Mouse (Mus musculus) subcutaneous adipose tissue, adult 2 months (tissue): ENCODE data around the gene Hist1h2ac. TPM values are rescaled to one million over a fixed set of nuclear protein-coding genes. Genes with fewer than 3 reads are reported as not detected.

Experiments used
- polyA plus RNA-seq: library from polyadenylated mRNA; depleted of rRNA; stranded (reverse); fragments of >200 nt; gene quantifications from 2 replicates; pipeline ENCODE4 v1.2.3, GENCODE M21; 2012; ENCODE audit warnings: low replicate concordance; rRNA removed

Hist1h2ac gene
- polyA plus RNA-seq = 0.29 and 0.85 TPM in 2 replicates

DNA sequence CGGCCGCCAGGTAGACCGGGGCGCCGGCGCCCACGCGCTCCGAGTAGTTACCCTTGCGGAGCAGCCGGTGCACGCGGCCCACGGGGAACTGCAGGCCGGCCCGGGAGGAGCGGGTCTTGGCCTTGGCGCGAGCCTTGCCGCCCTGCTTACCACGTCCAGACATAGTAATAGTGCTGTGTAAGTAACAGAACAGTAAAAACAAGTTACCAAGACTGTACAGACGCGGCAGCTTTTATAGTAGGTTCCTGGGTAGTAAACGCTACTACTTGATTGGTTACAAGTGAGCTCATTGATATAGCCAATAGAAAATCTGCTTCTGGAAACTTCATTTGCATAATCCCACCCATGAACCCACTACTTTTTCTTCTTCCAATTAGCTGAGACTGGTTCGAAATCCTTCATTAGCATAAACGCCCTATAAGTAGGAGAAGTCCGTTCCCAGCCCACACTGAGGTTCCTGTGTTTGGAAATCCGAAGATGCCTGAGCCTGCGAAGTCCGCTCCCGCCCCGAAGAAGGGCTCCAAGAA, at the start of gene Hist1h2ac, which contains the start of gene Hist1h2bc:
Hist1h2ac (minus strand) TSS at position 194 of the 527 bp plus-strand sequence.
Hist1h2bc (plus strand) TSS at position 445 of the 527 bp plus-strand sequence.

DNA sequence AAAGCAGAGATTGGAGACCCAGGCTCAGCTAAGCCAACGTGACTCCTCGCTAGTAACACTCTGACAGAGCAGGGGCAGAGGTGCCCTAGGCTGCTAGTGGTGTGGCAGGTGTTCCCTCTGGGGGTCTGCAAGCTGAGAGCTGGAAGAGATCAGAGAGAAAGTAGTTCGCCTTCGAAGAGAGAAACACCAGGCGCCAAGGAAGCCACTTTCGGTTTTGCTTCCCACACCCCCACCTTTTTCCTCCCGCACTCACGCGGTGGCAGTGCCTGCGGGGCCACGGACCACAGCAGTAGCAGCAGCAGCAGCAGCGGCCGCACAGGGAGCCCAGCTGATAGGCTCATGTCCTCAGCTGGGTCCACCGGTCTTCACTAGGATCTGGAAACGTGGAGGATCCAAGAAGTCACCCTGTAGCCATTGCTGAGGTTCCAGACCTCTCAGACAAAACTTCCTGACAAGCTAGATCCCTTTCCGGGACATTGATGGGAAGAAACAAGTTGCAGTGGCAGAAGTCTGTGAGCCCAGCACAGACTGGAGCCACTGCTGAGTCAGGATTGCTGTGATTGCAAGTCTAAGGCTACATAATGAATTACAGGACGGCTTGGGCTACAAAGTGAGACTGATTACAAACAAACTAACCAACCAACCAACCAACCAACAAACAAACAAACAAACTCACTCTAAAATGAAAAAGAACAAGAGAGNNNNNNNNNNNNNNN, 26.8 kb upstream of the Hist1h2ac start, which contains the start of gene Hfe:
Hfe (minus strand) TSS at position 481 of the 716 bp plus-strand sequence.

DNA sequence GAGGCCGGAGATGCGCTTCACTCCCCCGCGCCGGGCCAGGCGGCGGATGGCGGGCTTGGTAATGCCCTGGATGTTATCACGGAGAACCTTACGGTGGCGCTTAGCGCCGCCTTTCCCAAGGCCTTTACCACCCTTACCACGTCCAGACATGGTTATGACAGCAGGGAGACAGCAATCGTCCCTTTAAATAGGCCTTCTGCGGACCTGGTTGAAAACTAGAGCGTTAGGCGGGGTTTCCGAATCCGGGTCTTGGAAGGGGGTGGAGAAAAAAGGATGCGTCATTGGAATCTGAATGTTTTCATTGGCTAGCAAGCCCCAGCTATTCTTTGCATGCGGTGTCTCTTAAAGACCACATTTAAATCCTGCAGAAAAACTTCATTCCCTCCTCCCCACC, 14.5 kb upstream of the Hist1h2ac start, which contains the start of gene Hist1h4c:
Hist1h4c (minus strand) TSS at position 155 of the 394 bp plus-strand sequence.

DNA sequence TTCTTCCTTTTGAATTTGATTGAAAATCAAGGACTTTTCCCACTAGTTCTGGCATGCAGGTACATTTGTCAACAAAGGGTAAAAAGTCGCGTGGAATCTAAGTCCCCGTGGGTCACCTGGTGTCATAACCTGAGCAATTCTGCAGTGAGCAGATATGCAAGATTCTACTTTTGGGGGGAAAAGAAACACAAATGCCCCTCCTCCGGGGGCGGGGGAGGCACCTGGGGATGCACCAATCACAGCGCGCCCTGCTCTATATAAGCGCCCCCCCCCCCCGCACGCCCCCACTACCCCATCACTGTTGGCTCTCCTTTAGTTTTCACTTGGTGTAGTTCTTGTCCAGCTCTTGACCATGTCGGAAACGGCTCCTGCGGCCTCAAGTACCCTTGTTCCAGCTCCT, 11.8 kb upstream of the Hist1h2ac start, which contains the start of gene Hist1h1t:
Hist1h1t (plus strand) TSS at position 301 of the 400 bp plus-strand sequence.

Other genes starting within 250 kb of the Hist1h2ac start
- not detected in 2 replicates for gene Btn1a1, start 218.0 kb downstream of the Hist1h2ac start, polyA plus RNA-seq
- gene Btn2a2, start 195.1 kb downstream of the Hist1h2ac start, polyA plus RNA-seq = not detected in 2 replicates
- gene Hist1h4h, start 152.9 kb downstream of the Hist1h2ac start, polyA plus RNA-seq = 57.5 and 141 TPM in 2 replicates
- gene Hist1h2af, start 150.0 kb downstream of the Hist1h2ac start, polyA plus RNA-seq = 3.5 and 114 TPM in 2 replicates
- 1.4 and 14.2 TPM in 2 replicates for gene Hist1h3g, start 148.5 kb downstream of the Hist1h2ac start, polyA plus RNA-seq
- gene Hist1h2bh, start 140.6 kb downstream of the Hist1h2ac start, polyA plus RNA-seq = 0.62 and 1.6 TPM in 2 replicates
- gene Hist1h3f, start 139.9 kb downstream of the Hist1h2ac start, polyA plus RNA-seq = 2.2 and 3.5 TPM in 2 replicates
- gene Hist1h4f, start 132.3 kb downstream of the Hist1h2ac start, polyA plus RNA-seq = 1.6 and 10.0 TPM in 2 replicates
- 0.19 and 0.29 TPM in 2 replicates for gene Hist1h1d, start 130.7 kb downstream of the Hist1h2ac start, polyA plus RNA-seq
- 4.3 and 14.6 TPM in 2 replicates for gene Hist1h3e, start 121.6 kb downstream of the Hist1h2ac start, polyA plus RNA-seq
- gene Hist1h2ae, start 112.7 kb downstream of the Hist1h2ac start, polyA plus RNA-seq = 0.97 and 6.5 TPM in 2 replicates
- 13.0 and 39.0 TPM in 2 replicates for gene Hist1h2bg, start 112.6 kb downstream of the Hist1h2ac start, polyA plus RNA-seq
- gene Hist1h2bf, start 109.8 kb downstream of the Hist1h2ac start, polyA plus RNA-seq = 7.1 TPM in 1 of 2 replicates, not detected in the other
- 1.2 and 2.4 TPM in 2 replicates for gene Hist1h2ad, start 109.6 kb downstream of the Hist1h2ac start, polyA plus RNA-seq
- 3.8 and 10.6 TPM in 2 replicates for gene Hist1h3d, start 108.2 kb downstream of the Hist1h2ac start, polyA plus RNA-seq
- gene Hist1h4d, start 102.3 kb downstream of the Hist1h2ac start, polyA plus RNA-seq = 3.8 and 10.8 TPM in 2 replicates
- 3.5 and 10.2 TPM in 2 replicates for gene Hist1h2be, start 62.8 kb downstream of the Hist1h2ac start, polyA plus RNA-seq
- 2.3 and 5.0 TPM in 2 replicates for gene Hist1h1e, start 61.4 kb downstream of the Hist1h2ac start, polyA plus RNA-seq
- gene Hist1h2bc, start 251 bp upstream of the Hist1h2ac start, polyA plus RNA-seq = 245 and 394 TPM in 2 replicates
- gene Hist1h1t, start 11.9 kb upstream of the Hist1h2ac start, polyA plus RNA-seq = not detected in 2 replicates
- gene Hist1h4c, start 14.5 kb upstream of the Hist1h2ac start, polyA plus RNA-seq = 5.8 TPM in 2 replicates
- 45.6 and 144 TPM in 2 replicates for gene Hfe, start 26.9 kb upstream of the Hist1h2ac start, polyA plus RNA-seq
- 73.0 and 92.8 TPM in 2 replicates for gene Hist1h1c, start 54.9 kb upstream of the Hist1h2ac start, polyA plus RNA-seq
- gene Hist1h3c, start 61.7 kb upstream of the Hist1h2ac start, polyA plus RNA-seq = 0.89 and 13.7 TPM in 2 replicates
- 7.3 and 9.2 TPM in 2 replicates for gene Hist1h2bb, start 62.8 kb upstream of the Hist1h2ac start, polyA plus RNA-seq
- gene Hist1h2ab, start 67.2 kb upstream of the Hist1h2ac start, polyA plus RNA-seq = 1.4 and 13.7 TPM in 2 replicates
- 2.3 and 17.2 TPM in 2 replicates for gene Hist1h3b, start 68.3 kb upstream of the Hist1h2ac start, polyA plus RNA-seq
- gene Hist1h4b, start 73.1 kb upstream of the Hist1h2ac start, polyA plus RNA-seq = 7.7 TPM in 1 of 2 replicates, not detected in the other
- 7.6 and 9.8 TPM in 2 replicates for gene Hist1h4a, start 77.3 kb upstream of the Hist1h2ac start, polyA plus RNA-seq
- gene Hist1h3a, start 78.4 kb upstream of the Hist1h2ac start, polyA plus RNA-seq = 1.3 and 14.9 TPM in 2 replicates
- gene Hist1h1a, start 79.7 kb upstream of the Hist1h2ac start, polyA plus RNA-seq = 0.17 and 0.86 TPM in 2 replicates
- 0.24 TPM in 1 of 2 replicates, not detected in the other for gene Trim38, start 86.0 kb upstream of the Hist1h2ac start, polyA plus RNA-seq
- gene Slc17a2, start 123.0 kb upstream of the Hist1h2ac start, polyA plus RNA-seq = not detected in 2 replicates
- not detected in 2 replicates for gene Slc17a3, start 155.5 kb upstream of the Hist1h2ac start, polyA plus RNA-seq
- gene Slc17a1, start 183.8 kb upstream of the Hist1h2ac start, polyA plus RNA-seq = not detected in 2 replicates
- not detected in 2 replicates for gene Slc17a4, start 231.1 kb upstream of the Hist1h2ac start, polyA plus RNA-seq